Mouse (Mus musculus): ENCODE data around the gene Cyp11a1. TPM values are rescaled to one million over a fixed set of nuclear protein-coding genes. Genes with fewer than 3 reads are reported as not detected.

The Cyp11a1 gene
- polyA plus RNA-seq, 1 experiment, result 0.67 TPM

GRCm38 (mm10) chr9:58027426-58028180 is 21.4 kb downstream of the Cyp11a1 start:
- H3K27me3 ChIP-seq (ENCODE audit: control insufficient read depth, insufficient read depth, low read length), result no peaks in the 10 kb centered on the region
- 33% methylated on average over 2 of the region's 2 CpGs for WGBS

GRCm38 (mm10) chr9:58028841-58029240 is 22.6 kb downstream of the Cyp11a1 start:
- no peaks in the 10 kb centered on the region for H3K27me3 ChIP-seq (ENCODE audit: control insufficient read depth, insufficient read depth, low read length)

More at GRCm38 (mm10) chr9:58027426-58028180, 21.4 kb downstream of the Cyp11a1 start:
- H3K27ac ChIP-seq (ENCODE audit: insufficient read depth, low read length), result no peak overlapping the region
- no peak overlapping the region for H3K4me3 ChIP-seq (ENCODE audit: extremely low read depth, insufficient read depth, insufficient read length)
- TF ChIP-seq POLR2A (IDR thresholded peaks at IDR 0.05; ENCODE audit: low read depth, low read length) (no peak), CTCF (IDR thresholded peaks at IDR 0.05; ENCODE audit: extremely low read depth, insufficient read depth, insufficient read length, insufficient replicate concordance) (no peak)
- no peak for DNase-seq (ENCODE audit: low read depth in 1 of 2, low spot score in 2 of 2)
- H3K36me3 ChIP-seq (ENCODE audit: control insufficient read depth, insufficient read depth, low read length), result no peaks in the 10 kb centered on the region
- H3K4me1 ChIP-seq (ENCODE audit: control insufficient read depth, insufficient read depth, insufficient read length), result no peaks in the 10 kb centered on the region

DNA sequence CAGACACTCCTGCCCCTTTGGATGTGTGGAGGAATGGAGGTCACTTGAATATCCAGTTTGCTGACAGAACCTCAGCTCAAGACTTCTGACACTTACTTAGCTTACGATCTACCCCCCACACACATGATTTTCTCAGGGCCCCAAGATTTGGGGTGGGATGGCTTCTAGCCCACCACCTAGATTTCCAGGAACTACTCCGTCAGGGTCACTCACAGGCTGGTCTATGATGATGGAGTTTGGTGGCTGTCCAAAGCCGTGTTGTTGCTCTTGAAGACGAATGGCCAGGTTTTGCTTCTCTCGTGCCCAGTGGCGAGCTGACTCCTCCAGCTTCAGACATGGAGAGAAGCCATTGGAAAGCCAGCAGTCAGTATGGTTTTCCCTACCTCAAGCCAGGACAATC is 23.4 kb downstream of the Cyp11a1 start:
- 86% methylated on average over 6 of the region's 6 CpGs for whole genome bisulfite sequencing
- H3K4me3 ChIP-seq (ENCODE audit: extremely low read depth, insufficient read depth, insufficient read length), result no peak overlapping the region
- no peaks in the 10 kb centered on the region for H3K36me3 ChIP-seq (ENCODE audit: control insufficient read depth, insufficient read depth, low read length)
- H3K27me3 ChIP-seq (ENCODE audit: control insufficient read depth, insufficient read depth, low read length), result no peaks in the 10 kb centered on the region
- H3K4me1 ChIP-seq (ENCODE audit: control insufficient read depth, insufficient read depth, insufficient read length), result no peaks in the 10 kb centered on the region
- no peak overlapping the region for H3K27ac ChIP-seq (ENCODE audit: insufficient read depth, low read length)
- TF ChIP-seq CTCF (IDR thresholded peaks at IDR 0.05; ENCODE audit: extremely low read depth, insufficient read depth, insufficient read length, insufficient replicate concordance) (no peak), POLR2A (IDR thresholded peaks at IDR 0.05; ENCODE audit: low read depth, low read length) (no peak)
- no peak for DNase-seq (ENCODE audit: low read depth in 1 of 2, low spot score in 2 of 2)

More at GRCm38 (mm10) chr9:58028841-58029240, 22.6 kb downstream of the Cyp11a1 start:
- Histone ChIP-seq H3K4me3 (ENCODE audit: extremely low read depth, insufficient read depth, insufficient read length) (no peak overlapping the region), H3K36me3 (ENCODE audit: control insufficient read depth, insufficient read depth, low read length) (no peaks in the 10 kb centered on the region), H3K4me1 (ENCODE audit: control insufficient read depth, insufficient read depth, insufficient read length) (no peaks in the 10 kb centered on the region), H3K27ac (ENCODE audit: insufficient read depth, low read length) (no peak overlapping the region)
- 72% methylated on average over 5 of the region's 5 CpGs for WGBS
- no peak for DNase-seq (ENCODE audit: low read depth in 1 of 2, low spot score in 2 of 2)
- no peak for TF ChIP-seq CTCF (IDR thresholded peaks at IDR 0.05; ENCODE audit: extremely low read depth, insufficient read depth, insufficient read length, insufficient replicate concordance)
- no peak for TF ChIP-seq POLR2A (IDR thresholded peaks at IDR 0.05; ENCODE audit: low read depth, low read length)

- WGBS, result 68% methylated on average over 5 of the region's 5 CpGs
- no peak for DNase-seq (ENCODE audit: low read depth in 1 of 2, low spot score in 2 of 2)
- H3K27ac ChIP-seq (ENCODE audit: insufficient read depth, low read length), result no peak overlapping the region
- no peaks in the 10 kb centered on the region for H3K27me3 ChIP-seq (ENCODE audit: control insufficient read depth, insufficient read depth, low read length)
- H3K4me3 ChIP-seq (ENCODE audit: extremely low read depth, insufficient read depth, insufficient read length), result no peak overlapping the region
- H3K36me3 ChIP-seq (ENCODE audit: control insufficient read depth, insufficient read depth, low read length), result no peaks in the 10 kb centered on the region
- no peaks in the 10 kb centered on the region for H3K4me1 ChIP-seq (ENCODE audit: control insufficient read depth, insufficient read depth, insufficient read length)
- TF ChIP-seq CTCF (IDR thresholded peaks at IDR 0.05; ENCODE audit: extremely low read depth, insufficient read depth, insufficient read length, insufficient replicate concordance) (no peak), POLR2A (IDR thresholded peaks at IDR 0.05; ENCODE audit: low read depth, low read length) (no peak)
These were observed 25.7 kb downstream of the Cyp11a1 start for GRCm38 (mm10) chr9:58031895-58032294.

GRCm38 (mm10) chr9:58035519-58035918 is 29.3 kb downstream of the Cyp11a1 start:
- WGBS, result 85% methylated on average over 2 of the region's 2 CpGs
- Histone ChIP-seq H3K4me3 (ENCODE audit: extremely low read depth, insufficient read depth, insufficient read length) (no peak overlapping the region), H3K27me3 (ENCODE audit: control insufficient read depth, insufficient read depth, low read length) (no peaks in the 10 kb centered on the region), H3K27ac (ENCODE audit: insufficient read depth, low read length) (no peak overlapping the region), H3K36me3 (ENCODE audit: control insufficient read depth, insufficient read depth, low read length) (no peaks in the 10 kb centered on the region), H3K4me1 (ENCODE audit: control insufficient read depth, insufficient read depth, insufficient read length) (no peaks in the 10 kb centered on the region)
- TF ChIP-seq CTCF (IDR thresholded peaks at IDR 0.05; ENCODE audit: extremely low read depth, insufficient read depth, insufficient read length, insufficient replicate concordance) (no peak), POLR2A (IDR thresholded peaks at IDR 0.05; ENCODE audit: low read depth, low read length) (no peak)
- DNase-seq (ENCODE audit: low read depth in 1 of 2, low spot score in 2 of 2), result no peak

GRCm38 (mm10) chr9:58035951-58036698 is 29.9 kb downstream of the Cyp11a1 start:
- Histone ChIP-seq H3K36me3 (ENCODE audit: control insufficient read depth, insufficient read depth, low read length) (no peaks in the 10 kb centered on the region), H3K27me3 (ENCODE audit: control insufficient read depth, insufficient read depth, low read length) (no peaks in the 10 kb centered on the region), H3K4me3 (ENCODE audit: extremely low read depth, insufficient read depth, insufficient read length) (no peak overlapping the region), H3K4me1 (ENCODE audit: control insufficient read depth, insufficient read depth, insufficient read length) (no peaks in the 10 kb centered on the region), H3K27ac (ENCODE audit: insufficient read depth, low read length) (no peak overlapping the region)
- no peak for DNase-seq (ENCODE audit: low read depth in 1 of 2, low spot score in 2 of 2)
- TF ChIP-seq POLR2A (IDR thresholded peaks at IDR 0.05; ENCODE audit: low read depth, low read length), result no peak
- no peak for TF ChIP-seq CTCF (IDR thresholded peaks at IDR 0.05; ENCODE audit: extremely low read depth, insufficient read depth, insufficient read length, insufficient replicate concordance)
- WGBS, result 68% methylated on average over 7 of the region's 7 CpGs
